Mouse (Mus musculus) intestine, embryonic 14.5 days (tissue): Measurements from ENCODE around the gene E2f1. TPM values are rescaled to one million over a fixed set of nuclear protein-coding genes. Genes with fewer than 3 reads are reported as not detected.

Experiments used
- ATAC-seq: fragments of 200-750 bp; cut with Nextera tagmentation; replicated peaks from 2 replicates; pipeline ENCODE4 v1.8.0; 2017; ENCODE audit warnings: low read depth, moderate number of reproducible peaks, moderate TSS enrichment, moderate library complexity; ENCODE audit not compliant: low FRiP score, low TSS enrichment
- DNase-seq: peaks from one replicate; pipeline ENCODE4 v3.0.0-alpha.2; 2018; ENCODE audit warnings: low spot score
- H3K27ac ChIP-seq: fragments of 300-500 bp; sonication (generic); 2 replicates; pipeline ENCODE4 v1.5.1; 2014; ENCODE audit warnings: low read depth, mild to moderate bottlenecking, control low read depth
- H3K27me3 ChIP-seq: fragments of 300-500 bp; sonication (generic); replicated peaks from 2 replicates; pipeline ENCODE4 v1.6.1; 2014; ENCODE audit warnings: low read length, control low read depth; ENCODE audit not compliant: control insufficient read depth, insufficient read depth
- H3K36me3 ChIP-seq: fragments of 300-500 bp; sonication (generic); 2 replicates; pipeline ENCODE4 v1.6.1; 2014; ENCODE audit warnings: low read length, control low read depth; ENCODE audit not compliant: control insufficient read depth, insufficient read depth
- H3K4me1 ChIP-seq: fragments of 300-500 bp; sonication (generic); replicated peaks from 2 replicates; pipeline ENCODE4 v1.6.1; 2014; ENCODE audit warnings: low read length, control low read depth, mixed read lengths; ENCODE audit not compliant: control insufficient read depth, insufficient read depth
- H3K4me2 ChIP-seq: fragments of 300-500 bp; sonication (generic); 2 replicates; pipeline ENCODE4 v1.6.1; 2014; ENCODE audit warnings: low read length
- H3K4me3 ChIP-seq: fragments of 300-500 bp; sonication (generic); 2 replicates; pipeline ENCODE4 v1.5.1; 2014; ENCODE audit warnings: low read depth, low read length, control low read depth, mixed read lengths
- H3K9ac ChIP-seq: fragments of 300-500 bp; sonication (generic); 2 replicates; pipeline ENCODE4 v1.6.1; 2014; ENCODE audit warnings: mild to moderate bottlenecking, low read length
- H3K9me3 ChIP-seq: fragments of 300-500 bp; sonication (generic); 2 replicates; pipeline ENCODE4 v1.6.1; 2016; ENCODE audit warnings: low read length, control low read depth; ENCODE audit not compliant: control insufficient read depth
- WGBS: fragments of 180-500 bp; shearing (Covaris S2); extraction: QIAGEN DNeasy Blood & Tissue Kit; methylation state at CpG from one replicate; pipeline ENCODE4 v1.1.7; 2014; 5-methylcytosine and 5-hydroxymethylcytosine counted together
- polyA plus RNA-seq: library from polyadenylated mRNA; unstranded; fragments of >200 nt; fragmentation: Nextera tagmentation; extraction: Ambion mirVana; gene quantifications from 2 replicates; pipeline ENCODE4 v1.2.1, GENCODE M21; 2014

The E2f1 gene
- polyA plus RNA-seq, 1 experiment from 2014 or later, result 10.7 TPM

DNA sequence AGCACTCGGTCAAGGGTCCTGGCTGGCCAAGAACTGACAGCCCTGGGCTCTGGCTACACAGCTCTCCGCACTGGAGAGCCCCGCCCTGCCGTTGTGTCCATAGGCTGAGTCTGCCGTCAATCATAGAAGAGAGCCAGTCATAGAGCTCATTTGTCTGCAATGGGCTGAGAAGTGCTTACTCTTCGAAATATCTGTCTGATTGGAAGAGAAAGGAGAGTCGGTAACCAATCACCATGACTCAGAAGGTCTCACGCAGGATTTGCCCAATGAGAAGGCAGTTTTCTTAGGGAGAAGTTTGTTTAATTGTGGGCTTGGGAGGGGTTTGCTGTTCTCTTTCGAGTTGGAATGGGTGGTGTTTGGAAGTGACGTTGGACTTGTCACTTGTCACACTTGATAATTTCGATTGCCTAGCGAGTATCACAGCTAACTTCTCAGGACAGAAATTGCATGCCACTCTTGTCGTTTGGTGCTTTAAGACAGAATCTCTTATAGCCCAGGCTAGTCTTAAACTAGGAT, 34.0 kb upstream of the E2f1 start, which contains the start of gene Pxmp4:
Gene Pxmp4, minus strand, starts transcription at position 71 of the 516 bp plus-strand sequence.
- Histone ChIP-seq H3K9ac (peak within 1 kb of the TSS; percentile 74), H3K9me3 (no peaks in the 10 kb centered on the region), H3K4me3 (peak within 1 kb of the TSS; percentile 66), H3K27ac (peak within 1 kb of the TSS; percentile 48; the same call in 1 of the 2 replicates), H3K36me3 (no peaks in the 10 kb centered on the region), H3K4me2 (peak within 1 kb of the TSS; percentile 66), H3K27me3 (no peaks in the 10 kb centered on the region), H3K4me1 (peaks cover 12% of the 10 kb centered on the region)
- ATAC-seq (peak; percentile 100), DNase-seq (peak; percentile 99)
- 0% methylated on average over 13 of the region's 13 CpGs for WGBS

DNA sequence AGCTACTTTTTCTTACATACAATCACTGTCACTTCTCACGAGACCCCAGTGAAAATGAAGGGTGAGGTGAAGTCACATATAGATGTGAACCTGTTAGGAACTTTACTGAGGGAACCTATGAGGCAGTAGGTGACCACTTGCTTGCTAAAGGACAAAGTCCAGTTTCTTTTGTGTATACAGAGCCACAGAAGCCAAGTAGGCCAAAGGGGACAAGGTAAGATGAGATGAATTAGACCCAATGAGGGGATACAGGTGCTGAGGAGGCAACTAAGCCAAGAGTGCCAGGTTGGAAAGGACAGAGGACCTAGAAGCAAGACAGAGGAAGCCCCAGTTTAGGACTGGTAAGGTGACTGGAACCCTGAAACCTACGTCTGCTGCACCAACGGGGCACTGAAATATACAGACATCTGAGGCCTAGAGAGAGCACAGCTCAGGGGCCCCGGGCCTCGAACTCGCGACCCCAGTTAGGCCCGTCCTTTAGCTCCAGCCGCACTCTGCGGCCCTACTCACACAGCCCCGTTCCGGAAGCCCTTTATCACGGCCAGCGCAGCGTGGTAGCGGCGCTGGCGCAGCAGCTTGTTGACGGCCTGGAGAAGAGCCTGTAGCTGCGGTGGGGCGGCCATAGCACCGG, 33.4 kb upstream of the E2f1 start:
- DNase-seq (no peak), ATAC-seq (no peak; the same call in 1 of the 2 replicates)
- Histone ChIP-seq H3K4me3 (peak overlapping the region; percentile 66), H3K36me3 (no peaks in the 10 kb centered on the region), H3K4me1 (peaks cover 12% of the 10 kb centered on the region), H3K9ac (peak overlapping the region; percentile 74), H3K9me3 (no peaks in the 10 kb centered on the region), H3K4me2 (peak overlapping the region; percentile 66), H3K27ac (peak overlapping the region; percentile 48; the same call in 1 of the 2 replicates), H3K27me3 (no peaks in the 10 kb centered on the region)
- 12% methylated on average over 22 of the region's 22 CpGs for WGBS

DNA sequence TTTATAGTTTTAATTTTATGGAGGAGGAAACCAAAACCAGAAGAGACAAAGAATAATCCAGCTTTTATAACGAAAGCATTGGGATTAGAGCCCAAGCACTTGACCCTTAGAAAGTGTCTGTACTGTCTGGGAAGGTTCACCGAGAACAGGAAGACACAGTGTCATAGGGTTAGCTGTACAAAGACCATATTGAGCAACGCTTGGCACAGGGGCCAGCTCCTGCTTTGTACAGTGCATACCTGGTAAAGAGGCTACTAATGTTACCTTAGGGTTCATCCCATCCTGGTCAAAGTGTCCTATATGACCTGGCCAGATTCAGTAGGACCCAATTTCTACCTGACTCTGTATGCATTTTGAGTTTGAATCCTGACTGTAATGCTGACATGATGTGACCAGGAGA, 31.6 kb upstream of the E2f1 start:
- DNase-seq (no peak), ATAC-seq (no peak)
- no peak overlapping the region for H3K27ac ChIP-seq
- H3K4me1 ChIP-seq, result peaks cover 12% of the 10 kb centered on the region
- no peaks in the 10 kb centered on the region for H3K27me3 ChIP-seq
- no peaks in the 10 kb centered on the region for H3K36me3 ChIP-seq
- no peak overlapping the region for H3K4me2 ChIP-seq
- WGBS, result 76% methylated on average over 3 of the region's 3 CpGs
- H3K9ac ChIP-seq, result no peak overlapping the region
- no peaks in the 10 kb centered on the region for H3K9me3 ChIP-seq
- no peak overlapping the region for H3K4me3 ChIP-seq

DNA sequence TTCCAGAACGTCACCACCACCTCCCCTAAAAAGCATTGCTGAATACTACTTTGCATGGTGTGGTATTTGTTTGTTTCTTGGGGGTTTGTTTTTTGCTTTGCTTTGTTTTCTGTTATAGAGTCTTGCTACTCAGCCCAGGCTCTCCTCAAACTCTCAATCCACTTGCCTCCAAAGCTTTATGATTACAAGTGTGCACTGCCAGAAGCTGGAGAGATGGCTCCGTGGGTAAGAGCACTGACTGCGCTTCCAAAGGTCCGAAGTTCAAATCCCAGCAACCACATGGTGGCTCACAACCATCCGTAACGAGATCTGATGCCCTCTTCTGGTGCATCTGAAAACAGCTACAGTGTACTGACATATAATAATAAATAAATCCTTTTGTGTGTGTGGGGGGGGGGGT, 30.9 kb upstream of the E2f1 start:
- no peak overlapping the region for H3K27ac ChIP-seq

DNA sequence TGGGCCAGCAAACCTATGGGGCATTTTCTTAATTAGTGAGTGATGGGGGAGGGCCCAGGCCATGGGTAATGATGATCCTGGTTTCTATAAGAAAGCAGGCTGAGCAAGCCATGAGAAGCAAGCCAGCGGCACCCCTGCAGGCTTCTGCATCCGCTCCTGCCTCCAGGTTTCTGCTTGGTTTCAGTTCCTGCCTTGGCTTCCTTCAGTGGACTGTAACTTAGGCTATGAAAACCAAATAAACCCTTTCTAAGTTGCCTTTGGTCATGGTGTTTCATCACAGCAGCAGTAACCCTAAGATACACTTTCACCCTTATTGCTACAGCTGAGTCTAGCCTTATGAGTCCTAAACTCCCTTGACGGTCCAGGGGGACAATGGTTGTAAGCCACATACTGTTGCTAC, 27.7 kb upstream of the E2f1 start:
- H3K27ac ChIP-seq, result no peak overlapping the region
- H3K4me2 ChIP-seq, result no peak overlapping the region
- H3K36me3 ChIP-seq, result no peaks in the 10 kb centered on the region
- H3K9ac ChIP-seq, result no peak overlapping the region
- no peaks in the 10 kb centered on the region for H3K27me3 ChIP-seq
- no peaks in the 10 kb centered on the region for H3K4me1 ChIP-seq
- H3K4me3 ChIP-seq, result no peak overlapping the region
- 0 out of 2 replicates have a peak, but pooled peaks cover 6% of the 10 kb centered on the region for H3K9me3 ChIP-seq
- ATAC-seq, result no peak
- DNase-seq, result no peak
- WGBS, result 87% methylated on average over 3 of the region's 3 CpGs

More for the DNA sequence above, 30.9 kb upstream of the E2f1 start:
- H3K4me2 ChIP-seq, result no peak overlapping the region
- 77% methylated on average over 6 of the region's 6 CpGs for whole genome bisulfite sequencing
- peaks cover 12% of the 10 kb centered on the region for H3K4me1 ChIP-seq
- no peaks in the 10 kb centered on the region for H3K36me3 ChIP-seq
- DNase-seq (no peak), ATAC-seq (no peak)
- no peaks in the 10 kb centered on the region for H3K27me3 ChIP-seq
- no peak overlapping the region for H3K4me3 ChIP-seq
- H3K9me3 ChIP-seq, result no peaks in the 10 kb centered on the region
- no peak overlapping the region for H3K9ac ChIP-seq

DNA sequence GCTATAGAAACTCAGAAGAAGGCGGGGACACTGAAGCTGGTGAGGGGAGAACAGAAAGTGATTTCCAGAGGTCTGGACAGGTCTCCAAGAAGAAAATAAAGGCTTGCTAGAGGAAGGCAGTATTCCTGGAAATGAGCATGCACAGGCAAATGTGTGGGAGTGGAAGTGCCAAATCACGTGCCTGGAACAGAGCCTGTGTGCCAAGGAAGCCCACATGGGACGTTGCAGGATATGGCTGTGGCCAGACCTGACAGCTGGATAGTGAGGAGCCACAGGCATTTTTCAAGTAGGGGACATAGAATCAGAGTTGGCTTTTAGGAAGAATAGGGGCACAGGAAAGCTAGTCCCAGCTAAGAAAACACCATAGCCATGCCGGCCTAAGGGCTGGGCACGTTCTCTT, 26.1 kb upstream of the E2f1 start:
- DNase-seq, result no peak
- WGBS, result 86% methylated on average over 5 of the region's 5 CpGs
- no peaks in the 10 kb centered on the region for H3K36me3 ChIP-seq
- no peaks in the 10 kb centered on the region for H3K4me1 ChIP-seq
- no peak overlapping the region for H3K4me2 ChIP-seq
- H3K9me3 ChIP-seq, result 0 out of 2 replicates have a peak, but pooled peaks cover 6% of the 10 kb centered on the region
- H3K9ac ChIP-seq, result no peak overlapping the region
- H3K4me3 ChIP-seq, result no peak overlapping the region
- ATAC-seq, result no peak
- no peaks in the 10 kb centered on the region for H3K27me3 ChIP-seq
- no peak overlapping the region for H3K27ac ChIP-seq

DNA sequence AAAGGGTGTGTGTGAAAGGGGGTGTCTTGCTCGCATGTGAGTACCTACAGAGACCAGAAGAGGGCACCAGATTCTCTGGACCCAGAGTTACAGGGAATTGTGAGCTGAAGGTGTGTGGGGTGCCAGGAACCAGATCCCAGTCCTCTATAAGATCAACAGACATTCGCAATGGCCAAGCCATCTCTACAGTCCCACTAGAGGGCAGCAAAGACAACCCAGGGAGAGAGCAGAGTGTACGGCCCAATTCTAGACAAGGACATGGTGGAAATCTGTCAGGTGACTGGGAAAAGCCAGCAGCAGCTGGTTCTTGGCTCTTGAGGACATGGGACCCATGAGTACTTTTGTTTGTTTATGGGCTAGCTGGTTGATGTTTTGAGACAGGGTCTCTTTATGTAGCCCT, 23.3 kb upstream of the E2f1 start:
- no peak for ATAC-seq
- DNase-seq, result no peak
- no peak overlapping the region for H3K9ac ChIP-seq
- no peaks in the 10 kb centered on the region for H3K36me3 ChIP-seq
- H3K4me1 ChIP-seq, result no peaks in the 10 kb centered on the region
- no peak overlapping the region for H3K4me2 ChIP-seq
- H3K27ac ChIP-seq, result no peak overlapping the region
- H3K9me3 ChIP-seq, result 0 out of 2 replicates have a peak, but pooled peaks cover 6% of the 10 kb centered on the region
- 69% methylated on average over 3 of the region's 3 CpGs for WGBS
- H3K27me3 ChIP-seq, result no peaks in the 10 kb centered on the region
- H3K4me3 ChIP-seq, result no peak overlapping the region

DNA sequence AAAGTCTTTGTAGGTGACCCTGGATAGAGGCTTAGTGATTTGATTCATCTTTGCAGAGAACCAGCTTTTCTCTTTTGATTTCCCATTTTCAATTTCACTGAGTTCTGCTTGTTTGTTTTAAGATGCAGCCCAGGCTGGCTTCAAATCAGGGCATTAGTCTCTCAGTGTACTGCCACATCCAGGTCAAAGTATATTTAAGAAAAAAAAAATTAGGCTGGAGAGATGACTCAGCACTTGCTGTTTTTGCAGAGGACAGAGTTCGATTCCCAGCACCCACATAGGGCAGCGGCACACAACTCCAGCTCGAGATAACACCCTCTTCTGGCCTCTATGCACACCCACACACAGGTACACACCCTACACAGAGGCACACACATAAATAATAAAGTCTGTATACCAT, 21.5 kb upstream of the E2f1 start:
- H3K9me3 ChIP-seq, result 0 out of 2 replicates have a peak, but pooled peaks cover 6% of the 10 kb centered on the region
- peaks cover 4% of the 10 kb centered on the region; the same call in 1 of the 2 replicates for H3K36me3 ChIP-seq
- no peaks in the 10 kb centered on the region for H3K4me1 ChIP-seq
- DNase-seq, result no peak
- no peaks in the 10 kb centered on the region for H3K27me3 ChIP-seq
- no peak overlapping the region for H3K4me3 ChIP-seq
- H3K4me2 ChIP-seq, result no peak overlapping the region
- no peak overlapping the region for H3K9ac ChIP-seq
- WGBS, result 89% methylated on average over 3 of the region's 3 CpGs
- no peak for ATAC-seq
- H3K27ac ChIP-seq, result no peak overlapping the region

DNA sequence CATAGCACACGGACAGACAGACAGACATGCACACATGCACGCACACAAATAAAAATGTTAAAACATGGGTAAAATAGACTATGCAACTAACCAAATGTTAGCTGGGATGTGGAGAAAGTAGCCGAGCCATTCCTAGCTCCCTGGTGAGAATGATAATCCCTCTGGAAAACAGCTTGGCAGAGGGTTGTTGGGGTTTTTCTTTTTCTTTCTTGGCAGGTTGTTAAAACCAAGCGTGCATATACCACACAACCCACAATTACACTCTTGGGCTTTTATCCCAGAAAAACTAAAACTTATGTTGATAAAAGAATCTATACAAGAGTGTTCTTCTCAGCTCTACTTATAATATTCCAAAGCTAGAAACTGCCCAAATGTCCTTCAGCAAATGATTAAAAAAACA, 19.4 kb upstream of the E2f1 start:
- DNase-seq (no peak), ATAC-seq (no peak)
- H3K27ac ChIP-seq, result no peak overlapping the region
- peaks cover 4% of the 10 kb centered on the region; the same call in 1 of the 2 replicates for H3K36me3 ChIP-seq
- no peak overlapping the region for H3K9ac ChIP-seq
- H3K4me3 ChIP-seq, result no peak overlapping the region
- H3K9me3 ChIP-seq, result 0 out of 2 replicates have a peak, but pooled peaks cover 6% of the 10 kb centered on the region
- H3K4me2 ChIP-seq, result no peak overlapping the region
- no peaks in the 10 kb centered on the region for H3K27me3 ChIP-seq
- 90% methylated on average over 4 of the region's 4 CpGs for WGBS
- H3K4me1 ChIP-seq, result no peaks in the 10 kb centered on the region
